Mouse (Mus musculus) WW6 (cell line): ENCODE measurements around the gene Mrap.

Experiments used
- DNase-seq: peaks from one replicate; pipeline ENCODE4 v3.0.0-alpha.2; 2013; ENCODE audit warnings: low read depth, low spot score

Mrap gene

GRCm38 (mm10) chr16:90738092-90738956, at the start of gene Mrap:
Mrap (plus strand) TSS chr16:90738207.
- no peak for DNase-seq

GRCm38 (mm10) chr16:90692704-90693385, 45.2 kb upstream of the Mrap start:
- DNase-seq: no peak

- DNase-seq: no peak
These were observed 44.4 kb upstream of the Mrap start for GRCm38 (mm10) chr16:90693625-90694024.

GRCm38 (mm10) chr16:90694719-90695118, 43.3 kb upstream of the Mrap start:
- peak; percentile 70 for DNase-seq

- DNase-seq: no peak
These were observed 42.9 kb upstream of the Mrap start for GRCm38 (mm10) chr16:90695121-90695520.

- no peak for DNase-seq
These were observed 41.7 kb upstream of the Mrap start for GRCm38 (mm10) chr16:90696306-90696705.

GRCm38 (mm10) chr16:90699390-90699789, 38.6 kb upstream of the Mrap start:
- no peak for DNase-seq

GRCm38 (mm10) chr16:90701541-90701940, 36.5 kb upstream of the Mrap start:
- peak; percentile 31 for DNase-seq

GRCm38 (mm10) chr16:90703646-90704045, 34.4 kb upstream of the Mrap start:
- no peak for DNase-seq

GRCm38 (mm10) chr16:90704161-90704825, 33.7 kb upstream of the Mrap start:
- DNase-seq: no peak

GRCm38 (mm10) chr16:90706279-90706678, 31.7 kb upstream of the Mrap start:
- no peak for DNase-seq

- no peak for DNase-seq
These were observed 28.2 kb upstream of the Mrap start for GRCm38 (mm10) chr16:90709711-90710289.

- no peak for DNase-seq
These were observed 27.7 kb upstream of the Mrap start for GRCm38 (mm10) chr16:90710313-90710712.

GRCm38 (mm10) chr16:90724051-90724450, 14.0 kb upstream of the Mrap start:
- DNase-seq: no peak

GRCm38 (mm10) chr16:90726600-90727227, 11.3 kb upstream of the Mrap start:
- no peak for DNase-seq

GRCm38 (mm10) chr16:90727233-90728115, 10.5 kb upstream of the Mrap start, which contains the start of gene Mis18a:
Mis18a (minus strand) TSS chr16:90727404.
- peak; percentile 93 for DNase-seq

- DNase-seq: no peak
These were observed 2.4 kb upstream of the Mrap start for GRCm38 (mm10) chr16:90735611-90736010.

- no peak for DNase-seq
These were observed 1.2 kb upstream of the Mrap start for GRCm38 (mm10) chr16:90736672-90737270.

- DNase-seq: no peak
These were observed 9.1 kb downstream of the Mrap start for GRCm38 (mm10) chr16:90747143-90747542.

- no peak for DNase-seq
These were observed 10.2 kb downstream of the Mrap start for GRCm38 (mm10) chr16:90748169-90748568.
